Mouse (Mus musculus) bone marrow macrophage, adult 2 months (primary cell): ENCODE results near the gene Gm5868. TPM values are rescaled to one million over a fixed set of nuclear protein-coding genes. Genes with fewer than 3 reads are reported as not detected.
"Not testable (repeated sequence)": the region's sequence is repeated elsewhere in the genome, so short reads cannot be mapped to it uniquely, and the experiment has no call there.

ENCODE experiments used
- H3K27ac ChIP-seq: 2 replicates; pipeline ENCODE4 v1.5.1; 2012; ENCODE audit warnings: low read depth, low read length; ENCODE audit not compliant: insufficient read depth
- H3K4me1 ChIP-seq: 2 replicates; pipeline ENCODE4 v1.6.1; 2012; ENCODE audit warnings: low read length; ENCODE audit not compliant: control insufficient read depth, insufficient read depth
- H3K4me3 ChIP-seq: 2 replicates; pipeline ENCODE4 v1.5.1; 2012; ENCODE audit warnings: mild to moderate bottlenecking, low read length, moderate library complexity; ENCODE audit not compliant: insufficient read depth
- CTCF ChIP-seq: IDR thresholded peaks from 2 replicates; pipeline ENCODE4 v1.5.1; 2012; ENCODE audit warnings: low read depth, mild to moderate bottlenecking, low read length, moderate library complexity
- POLR2A ChIP-seq: IDR thresholded peaks from 2 replicates; pipeline ENCODE4 v1.6.1; 2012; ENCODE audit warnings: mild to moderate bottlenecking, low read depth, low read length, borderline replicate concordance
- polyA plus RNA-seq: library from polyadenylated mRNA; stranded (reverse); fragments of >200 nt; gene quantifications from 2 replicates; pipeline ENCODE4 v1.2.4, GENCODE M21; 2012; ENCODE audit not compliant: missing spikeins, insufficient read depth, insufficient read length

Gene Gm5868
- polyA plus RNA-seq, 1 experiment: not detected

DNA sequence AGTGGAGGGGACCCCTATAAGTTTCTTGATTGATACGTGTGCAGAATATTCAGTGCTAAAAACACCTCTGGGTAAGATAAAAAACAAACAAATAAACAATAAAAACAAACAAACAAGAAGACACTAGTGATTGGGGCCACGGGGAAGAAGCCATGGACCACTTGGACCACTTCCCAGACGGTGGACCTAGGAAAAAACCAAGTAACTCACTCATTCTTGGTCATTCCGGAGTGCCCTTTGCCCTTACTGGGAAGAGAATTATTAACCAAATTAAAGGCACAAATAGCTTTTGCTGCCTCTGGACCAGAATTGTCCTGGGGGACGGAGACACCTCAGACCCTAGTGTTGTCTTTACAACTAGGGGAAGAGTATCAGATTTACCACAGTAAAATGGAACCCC lies 21.7 kb downstream of the Gm5868 start:
- no peak overlapping the region for H3K4me3 ChIP-seq
- H3K27ac ChIP-seq: no peak overlapping the region
- TF ChIP-seq CTCF: no peak
- TF ChIP-seq POLR2A: no peak
- H3K4me1 ChIP-seq: no peaks in the 10 kb centered on the region

GRCm38 (mm10) chr5:72563183-72563582 lies 24.2 kb downstream of the Gm5868 start:
- not testable (repeated sequence) for H3K27ac ChIP-seq, H3K4me1 ChIP-seq, H3K4me3 ChIP-seq

GRCm38 (mm10) chr5:72560976-72561628 lies 26.2 kb downstream of the Gm5868 start:
- H3K4me1 ChIP-seq: peaks cover 11% of the 10 kb centered on the region
- TF ChIP-seq POLR2A (no peak), CTCF (no peak)
- H3K27ac ChIP-seq: no peak overlapping the region
- H3K4me3 ChIP-seq: no peak overlapping the region

GRCm38 (mm10) chr5:72559544-72560049 lies 27.8 kb downstream of the Gm5868 start, which contains the start of gene Nfxl1:
Gene Nfxl1 (minus strand): TSS chr5:72559684.
- Histone ChIP-seq H3K4me3 (peak within 1 kb of the TSS; percentile 95), H3K4me1 (peaks cover 17% of the 10 kb centered on the region), H3K27ac (peak within 1 kb of the TSS; percentile 28)
- no peak; the same call in 1 of the 2 replicates for TF ChIP-seq POLR2A
- TF ChIP-seq CTCF: no peak

- TF ChIP-seq CTCF (no peak), POLR2A (no peak)
- Histone ChIP-seq H3K4me3 (peak overlapping the region; percentile 95), H3K27ac (peak overlapping the region; percentile 28), H3K4me1 (peaks cover 23% of the 10 kb centered on the region)
Measured at GRCm38 (mm10) chr5:72558716-72559526, 28.4 kb downstream of the Gm5868 start.

GRCm38 (mm10) chr5:72556245-72556644 lies 31.1 kb downstream of the Gm5868 start:
- H3K27ac ChIP-seq: peak overlapping the region; percentile 62; the same call in 1 of the 2 replicates
- peaks cover 37% of the 10 kb centered on the region for H3K4me1 ChIP-seq
- no peak overlapping the region for H3K4me3 ChIP-seq
- TF ChIP-seq CTCF (no peak), POLR2A (no peak)

DNA sequence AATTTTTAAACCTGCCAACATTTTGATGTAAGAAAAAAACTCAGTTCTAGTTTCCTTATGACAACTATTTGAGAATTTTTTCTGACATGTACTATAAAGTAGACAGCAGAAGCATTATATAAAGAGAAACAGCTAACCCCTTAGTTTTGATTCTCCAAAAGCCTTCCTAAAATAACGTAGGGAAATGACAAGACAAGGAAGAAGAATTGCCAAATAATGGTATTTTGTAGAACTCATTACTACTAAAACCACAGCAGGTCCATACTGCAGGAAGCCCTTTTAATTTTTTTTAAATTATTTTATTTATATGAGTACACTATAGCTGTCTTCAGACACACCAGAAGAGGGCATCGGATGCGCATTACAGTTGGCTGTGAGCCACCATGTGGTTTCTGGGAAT lies 36.1 kb downstream of the Gm5868 start:
- Histone ChIP-seq H3K27ac (peak overlapping the region; percentile 92), H3K4me3 (no peak overlapping the region), H3K4me1 (peaks cover 28% of the 10 kb centered on the region)
- TF ChIP-seq POLR2A: no peak
- TF ChIP-seq CTCF: no peak

Other genes starting within 250 kb of the Gm5868 start
- not detected in 2 replicates for gene Corin, start 83.1 kb downstream of the Gm5868 start, polyA plus RNA-seq
- gene Nfxl1, start 27.9 kb downstream of the Gm5868 start, polyA plus RNA-seq: 99.5 and 102 TPM in 2 replicates
- gene Zar1, start 6.3 kb downstream of the Gm5868 start, polyA plus RNA-seq: not detected in 2 replicates
- gene Cnga1, start 56.7 kb upstream of the Gm5868 start, polyA plus RNA-seq: not detected in 2 replicates
- gene Nipal1, start 60.2 kb upstream of the Gm5868 start, polyA plus RNA-seq: 0.25 TPM in 1 of 2 replicates, not detected in the other
- gene Txk, start 165.2 kb upstream of the Gm5868 start, polyA plus RNA-seq: 0.24 and 0.25 TPM in 2 replicates